Mouse (Mus musculus) adrenal gland, adult 18-20 months (tissue): ENCODE measurements around the gene Lrrc8c. TPM values are rescaled to one million over a fixed set of nuclear protein-coding genes. Genes with fewer than 3 reads are reported as not detected.

Experiments
- DNase-seq, 2 experiments: peaks; one replicate each; pipeline ENCODE4 v3.0.0; 2021 to 2022; ENCODE audit warnings: low spot score in 2 of 2
- total RNA-seq, 2 experiments: library from RNA; stranded (reverse); gene quantifications; 1 replicate in 1 of 2; 2 replicates in 1 of 2; pipeline ENCODE4 v1.2.3; 2021

Gene Lrrc8c
- total RNA-seq, 2 experiments from 2014 or later: 19.2 to 21.3 TPM

- DNase-seq: no peak
These were observed 18.8 kb upstream of the Lrrc8c start for GRCm38 (mm10) chr5:105500132-105501121.

GRCm38 (mm10) chr5:105501136-105501535 lies 18.1 kb upstream of the Lrrc8c start:
- no peak for DNase-seq

GRCm38 (mm10) chr5:105508813-105509212 lies 10.4 kb upstream of the Lrrc8c start:
- DNase-seq: no peak

GRCm38 (mm10) chr5:105512297-105512696 lies 6.9 kb upstream of the Lrrc8c start:
- DNase-seq: no peak

GRCm38 (mm10) chr5:105515532-105515931 lies 3.7 kb upstream of the Lrrc8c start:
- DNase-seq: no peak

- no peak for DNase-seq
These were observed 2.9 kb upstream of the Lrrc8c start for GRCm38 (mm10) chr5:105516290-105516689.

- no peak for DNase-seq
These were observed 1.1 kb upstream of the Lrrc8c start for GRCm38 (mm10) chr5:105517992-105518625.

GRCm38 (mm10) chr5:105518626-105519095 lies 527 bp upstream of the Lrrc8c start:
- DNase-seq: no peak

GRCm38 (mm10) chr5:105519976-105520300 lies 750 bp downstream of the Lrrc8c start:
- no peak for DNase-seq

- no peak for DNase-seq
These were observed 1.3 kb downstream of the Lrrc8c start for GRCm38 (mm10) chr5:105520442-105520965.

- no peak for DNase-seq
These were observed 4.3 kb downstream of the Lrrc8c start for GRCm38 (mm10) chr5:105523452-105523851.

- DNase-seq: no peak
These were observed 5.8 kb downstream of the Lrrc8c start for GRCm38 (mm10) chr5:105525004-105525403.

GRCm38 (mm10) chr5:105526107-105526645 lies 7.0 kb downstream of the Lrrc8c start:
- no peak for DNase-seq

GRCm38 (mm10) chr5:105526766-105527165 lies 7.6 kb downstream of the Lrrc8c start:
- no peak for DNase-seq

GRCm38 (mm10) chr5:105527477-105528331 lies 8.5 kb downstream of the Lrrc8c start:
- DNase-seq: peak; percentile 26 to 31

- no peak for DNase-seq
These were observed 11.4 kb downstream of the Lrrc8c start for GRCm38 (mm10) chr5:105530576-105530975.

- DNase-seq: no peak
These were observed 16.0 kb downstream of the Lrrc8c start for GRCm38 (mm10) chr5:105535186-105535585.

GRCm38 (mm10) chr5:105536172-105536571 lies 17.0 kb downstream of the Lrrc8c start:
- DNase-seq: no peak

- DNase-seq: no peak
These were observed 18.0 kb downstream of the Lrrc8c start for GRCm38 (mm10) chr5:105537101-105537723.

GRCm38 (mm10) chr5:105541051-105541450 lies 21.9 kb downstream of the Lrrc8c start:
- no peak for DNase-seq
